Mouse (Mus musculus): ENCODE measurements around the gene Nudcd2.
A peak's percentile ranks its signal among the peaks of the same experiment; 100 is the strongest.
"Not testable (repeated sequence)": the region's sequence is repeated elsewhere in the genome, so short reads cannot be mapped to it uniquely, and the experiment has no call there.

Gene Nudcd2

GRCm38 (mm10) chr11:40733339-40734174 lies at the start of gene Nudcd2, which contains the start of gene Hmmr:
Gene Nudcd2, plus strand, starts transcription at chr11:40733667.
Gene Hmmr, minus strand, starts transcription at chr11:40733422.
- peak; percentile 99 for DNase-seq (ENCODE audit: low read depth, low spot score)

- no peak for DNase-seq (ENCODE audit: low read depth, low spot score)
Measured at GRCm38 (mm10) chr11:40690444-40691127, 42.9 kb upstream of the Nudcd2 start.

- no peak for DNase-seq (ENCODE audit: low read depth, low spot score)
Measured at GRCm38 (mm10) chr11:40692101-40692509, 41.4 kb upstream of the Nudcd2 start.

GRCm38 (mm10) chr11:40692511-40693365 lies 40.7 kb upstream of the Nudcd2 start:
- DNase-seq (ENCODE audit: low read depth, low spot score): peak; percentile 88

- DNase-seq (ENCODE audit: low read depth, low spot score): no peak
Measured at GRCm38 (mm10) chr11:40693366-40693951, 40.0 kb upstream of the Nudcd2 start.

- DNase-seq (ENCODE audit: low read depth, low spot score): no peak
Measured at GRCm38 (mm10) chr11:40694311-40695087, 39.0 kb upstream of the Nudcd2 start.

GRCm38 (mm10) chr11:40695103-40695502 lies 38.4 kb upstream of the Nudcd2 start, which contains the start of gene Mat2b:
Gene Mat2b, minus strand, starts transcription at chr11:40695203.
- no peak for DNase-seq (ENCODE audit: low read depth, low spot score)

- not testable (repeated sequence) for DNase-seq (ENCODE audit: low read depth, low spot score)
Measured at GRCm38 (mm10) chr11:40709899-40710298, 23.6 kb upstream of the Nudcd2 start.

GRCm38 (mm10) chr11:40713858-40714257 lies 19.6 kb upstream of the Nudcd2 start:
- no peak for DNase-seq (ENCODE audit: low read depth, low spot score)

GRCm38 (mm10) chr11:40715524-40715923 lies 17.9 kb upstream of the Nudcd2 start:
- DNase-seq (ENCODE audit: low read depth, low spot score): no peak

GRCm38 (mm10) chr11:40718324-40718723 lies 15.1 kb upstream of the Nudcd2 start:
- no peak for DNase-seq (ENCODE audit: low read depth, low spot score)

- no peak for DNase-seq (ENCODE audit: low read depth, low spot score)
Measured at GRCm38 (mm10) chr11:40732997-40733338, 499 bp upstream of the Nudcd2 start.

GRCm38 (mm10) chr11:40734251-40734752 lies 835 bp downstream of the Nudcd2 start:
- no peak for DNase-seq (ENCODE audit: low read depth, low spot score)

GRCm38 (mm10) chr11:40737369-40737768 lies 3.9 kb downstream of the Nudcd2 start:
- no peak for DNase-seq (ENCODE audit: low read depth, low spot score)

GRCm38 (mm10) chr11:40741605-40742262 lies 8.3 kb downstream of the Nudcd2 start:
- no peak for DNase-seq (ENCODE audit: low read depth, low spot score)

GRCm38 (mm10) chr11:40744348-40744747 lies 10.9 kb downstream of the Nudcd2 start:
- no peak for DNase-seq (ENCODE audit: low read depth, low spot score)

GRCm38 (mm10) chr11:40746361-40746760 lies 12.9 kb downstream of the Nudcd2 start:
- no peak for DNase-seq (ENCODE audit: low read depth, low spot score)

- DNase-seq (ENCODE audit: low read depth, low spot score): no peak
Measured at GRCm38 (mm10) chr11:40747716-40748115, 14.2 kb downstream of the Nudcd2 start.

GRCm38 (mm10) chr11:40753836-40754235 lies 20.4 kb downstream of the Nudcd2 start:
- DNase-seq (ENCODE audit: low read depth, low spot score): no peak

GRCm38 (mm10) chr11:40754664-40755107 lies 21.2 kb downstream of the Nudcd2 start:
- DNase-seq (ENCODE audit: low read depth, low spot score): no peak

Data from c-Kit-negative CD71-positive TER-119-positive erythroid progenitor cells, embryonic 14.5 days (primary cell).